Mouse (Mus musculus): ENCODE results near the gene Qprt.
A peak's percentile ranks its signal among the peaks of the same experiment; 100 is the strongest.

DNA sequence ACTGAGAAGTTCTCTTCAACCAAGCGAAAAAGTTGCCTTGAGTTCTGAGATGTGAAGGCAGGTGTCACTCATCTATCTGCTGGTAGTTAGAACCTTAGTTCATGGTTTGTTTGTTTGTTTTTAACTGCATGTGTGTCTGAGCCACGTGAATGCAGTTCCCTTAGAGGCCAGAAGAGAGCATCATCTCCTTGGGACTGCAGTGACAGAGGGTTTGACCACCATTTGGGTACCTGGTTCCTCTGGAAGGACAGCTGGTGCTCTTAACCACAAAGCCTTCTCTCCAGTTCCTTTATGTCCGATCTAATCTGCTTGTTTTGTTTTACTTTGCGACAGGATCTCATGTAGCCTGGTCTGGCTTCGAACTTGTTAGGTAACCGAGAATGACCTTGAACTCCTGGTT, 56.5 kb downstream of the Qprt start:
- 0 out of 2 replicates have a peak, but pooled peaks have one; percentile 1 for TF ChIP-seq CTCF (IDR thresholded peaks at IDR 0.05; ENCODE audit: low read depth, low read length)
- TF ChIP-seq POLR2A (IDR thresholded peaks at IDR 0.05; ENCODE audit: extremely low read depth, insufficient read depth, low read length): no peak

Measured in liver, adult 2 months (tissue).